Mouse (Mus musculus): Measurements from ENCODE around the gene Gm49358.

GRCm38 (mm10) chr10:86728176-86728575 is 35.6 kb upstream of the Gm49358 start:
- no peak for TF ChIP-seq CTCF (IDR thresholded peaks at IDR 0.05; ENCODE audit: low read depth, low read length)
- TF ChIP-seq POLR2A (IDR thresholded peaks at IDR 0.05; ENCODE audit: borderline replicate concordance, low read depth, low read length), result no peak
